Mouse (Mus musculus): ENCODE data around the gene Foxm1.

GRCm38 (mm10) chr6:128370040-128370439, 7.3 kb downstream of the Foxm1 start:
- TF ChIP-seq CTCF (IDR thresholded peaks at IDR 0.05; ENCODE audit: insufficient read depth, low read depth, low read length) (no peak), POLR2A (IDR thresholded peaks at IDR 0.05; ENCODE audit: insufficient read depth, low read depth, low read length) (no peak)
